9 mouse cellular contexts compared by ENCODE assay signal in genomic region chr10:117330521-117330920, GRCm38 (mm10). TPM values are rescaled to one million over a fixed set of nuclear protein-coding genes. Genes with fewer than 3 reads are reported as not detected.
DNase-seq lines count a peak whose midpoint lies in the region; ATAC-seq and TF ChIP-seq lines count a peak whose summit lies in the region.
"Had no signal": no experiment of that assay in that cellular context is flagged by ENCODE, and none has a peak within 500 bp of the region (broad histone marks: within the 10 kb centered on the region; RNA-seq: fewer than 3 reads in every experiment).

No protein-coding gene starts in this region.

- no peaks in the 10 kb centered on the region for H3K79me2 ChIP-seq in heart, adult 2 months (replicated peaks; ENCODE audit: control insufficient read depth, insufficient read depth, low read length)

- no peak for TF ChIP-seq EP300 in heart, adult 2 months (IDR thresholded peaks at IDR 0.05; ENCODE audit: insufficient read depth, low read depth, low read length)

- no peak overlapping the region for H3K4me2 ChIP-seq in forebrain, embryonic 12.5 days

- peak; percentile 63 for TF ChIP-seq CTCF in heart, adult 2 months (IDR thresholded peaks at IDR 0.05)

- intact Hi-C loops in heart, adult 2 months (cut with DNase I): loop anchor here (5.0 kb wide), 1 partner anchor 108 kb away; the partner anchor contains the start of gene Yeats4
- intact Hi-C loops in heart, postnatal 25 days (cut with DNase I): loop anchor here (5.0 kb wide), 1 partner anchor 58 kb away; no protein-coding TSS in a partner anchor

- H3K9ac ChIP-seq in heart, adult 2 months (ENCODE audit: low read depth, low read length): no peak overlapping the region
- no peak overlapping the region for H3K9ac ChIP-seq in forebrain, embryonic 12.5 days

- no peaks in the 10 kb centered on the region for H3K9me3 ChIP-seq in forebrain, embryonic 12.5 days

- 63% methylated on average over 5 of the region's 5 CpGs for WGBS in heart, adult 2 months
- WGBS in forebrain, embryonic 12.5 days: 84% methylated on average over 5 of the region's 5 CpGs

- no peak overlapping the region for H3K27ac ChIP-seq in heart, adult 2 months
- no peak overlapping the region for H3K27ac ChIP-seq in forebrain, embryonic 12.5 days

- no peaks in the 10 kb centered on the region for H3K36me3 ChIP-seq in heart, adult 2 months (ENCODE audit: control insufficient read depth, insufficient read depth, low read length)
- no peaks in the 10 kb centered on the region for H3K36me3 ChIP-seq in forebrain, embryonic 12.5 days (replicated peaks)

- TF ChIP-seq POLR2A in heart, adult 2 months (IDR thresholded peaks at IDR 0.05; ENCODE audit: insufficient read depth, low read depth, low read length): no peak

- DNase-seq in heart, adult 2 months: no peak
- DNase-seq in heart, postnatal 25 days (ENCODE audit: low spot score): no peak
- peak; percentile 58 for DNase-seq in A20 (ENCODE audit: low read depth, low spot score)
- peak; percentile 14 for DNase-seq in T-cell, adult 2 months (ENCODE audit: low spot score)
- peak; percentile 60 for DNase-seq in lung, postnatal 14 days
- DNase-seq in ovary, postnatal 14 days (ENCODE audit: low spot score): no peak
- no peak for DNase-seq in adrenal gland, postnatal 25 days

- H3K4me1 ChIP-seq in heart, adult 2 months (ENCODE audit: control insufficient read depth, insufficient read depth, low read length): peaks cover 5% of the 10 kb centered on the region
- H3K4me1 ChIP-seq in forebrain, embryonic 12.5 days: no peaks in the 10 kb centered on the region; the same call in 1 of the 2 replicates

- no peak for ATAC-seq in forebrain, embryonic 12.5 days (ENCODE audit: low FRiP score)

- H3K4me3 ChIP-seq in heart, adult 2 months: no peak overlapping the region
- no peak overlapping the region for H3K4me3 ChIP-seq in forebrain, embryonic 12.5 days (replicated peaks)

- no peaks in the 10 kb centered on the region for H3K27me3 ChIP-seq in heart, adult 2 months (ENCODE audit: control insufficient read depth, insufficient read depth, low read length)
- H3K27me3 ChIP-seq in forebrain, embryonic 12.5 days: no peaks in the 10 kb centered on the region

RNA-seq across cellular contexts. Expression of gene Lyz1, which starts 37.9 kb away (rescaled TPM):
- 10 to 100 TPM; 13.2 to 18.8 TPM for total RNA-seq in heart, adult 2 months (2021)
- polyA plus RNA-seq in heart, adult 2 months (2012; rRNA removed): 2.0 and 4.8 TPM in 2 replicates
- 10 to 100 TPM; 10.8 to 14.0 TPM for total RNA-seq in heart, postnatal 25 days (2021)
- polyA plus RNA-seq in forebrain, embryonic 12.5 days (2016; fragmentation: Nextera tagmentation; extraction: Ambion mirVana): not detected in 2 replicates
- total RNA-seq in adrenal gland, postnatal 25 days (2021): 3.0 and 4.6 TPM in 2 replicates
- polyA plus RNA-seq: forebrain, embryonic 11.5 days had no signal

RNA-seq across cellular contexts. Expression of gene Lyz2, which starts 48.4 kb away (rescaled TPM):
- 100 to 1,000 TPM; 149 to 190 TPM for total RNA-seq in heart, adult 2 months (2021)
- 178 and 198 TPM in 2 replicates for polyA plus RNA-seq in heart, adult 2 months (2012; rRNA removed)
- total RNA-seq in heart, postnatal 25 days (2021): 100 to 1,000 TPM; 118 to 132 TPM
- polyA plus RNA-seq in forebrain, embryonic 12.5 days (2016; fragmentation: Nextera tagmentation; extraction: Ambion mirVana): 7.7 and 9.1 TPM in 2 replicates
- 43.2 and 47.5 TPM in 2 replicates for total RNA-seq in adrenal gland, postnatal 25 days (2021)

RNA-seq across cellular contexts. Expression of gene Cpsf6, which starts 49.3 kb away (rescaled TPM):
- total RNA-seq in heart, adult 2 months (2021): 10 to 100 TPM; 30.9 to 35.5 TPM
- polyA plus RNA-seq in heart, adult 2 months (2012; rRNA removed): 20.3 and 22.7 TPM in 2 replicates
- 10 to 100 TPM; 27.9 to 35.2 TPM for total RNA-seq in heart, postnatal 25 days (2021)
- 301 and 313 TPM in 2 replicates for polyA plus RNA-seq in forebrain, embryonic 12.5 days (2016; fragmentation: Nextera tagmentation; extraction: Ambion mirVana)
- 86.5 and 98.2 TPM in 2 replicates for total RNA-seq in adrenal gland, postnatal 25 days (2021)

Comparison
In these comparisons a context has a peak if more than half of its experiments do, and no peak if none do; other contexts are left out.
1. DNase-seq: peak in A20 (single experiment), T-cell, adult 2 months (single experiment) and lung, postnatal 14 days (single experiment); none in heart, adult 2 months (0 of 2), heart, postnatal 25 days (single experiment), ovary, postnatal 14 days (single experiment) and adrenal gland, postnatal 25 days (single experiment).